Mouse (Mus musculus) gastrocnemius, adult 2 months (tissue): ENCODE measurements around the gene Hhat. TPM values are rescaled to one million over a fixed set of nuclear protein-coding genes. Genes with fewer than 3 reads are reported as not detected.
A peak's percentile ranks its signal among the peaks of the same experiment; 100 is the strongest.

ENCODE experiments used
- DNase-seq: peaks from one replicate; pipeline ENCODE4 v3.0.0; 2022
- H3K27ac ChIP-seq: fragments of 200-600 bp; 2 replicates; pipeline ENCODE4 v1.8.1; 2022; ENCODE audit warnings: mild to moderate bottlenecking
- H3K4me3 ChIP-seq: fragments of 200-600 bp; 2 replicates; pipeline ENCODE4 v1.8.1; 2022; ENCODE audit warnings: mild to moderate bottlenecking, moderate library complexity
- CTCF ChIP-seq: fragments of 200-600 bp; IDR thresholded peaks from 2 replicates; pipeline ENCODE4 v1.8.1; 2022; ENCODE audit warnings: antibody characterized with exemption, mild to moderate bottlenecking, moderate library complexity
- intact Hi-C: fragments of 180-260 bp; cut with DNase I; formaldehyde crosslinking; loops from one replicate; pipeline ENCODE4 v1.15.1; 2025
- total RNA-seq, 2 experiments: library from RNA; stranded (reverse); gene quantifications; 2 replicates each; pipeline ENCODE4 v1.2.3; 2021

The Hhat gene
- total RNA-seq, 2 experiments from 2014 or later: 0.59 to 0.69 TPM

- TF ChIP-seq CTCF: no peak
- DNase-seq: no peak
- Histone ChIP-seq H3K4me3 (no peak overlapping the region), H3K27ac (peak overlapping the region; percentile 52; the same call in 1 of the 2 replicates)
- intact Hi-C loops: no loop called here
Measured at GRCm38 (mm10) chr1:192796201-192797010, 25.4 kb upstream of the Hhat start.

GRCm38 (mm10) chr1:192794957-192795745 is 24.1 kb upstream of the Hhat start:
- Histone ChIP-seq H3K27ac (no peak overlapping the region), H3K4me3 (no peak overlapping the region)
- intact Hi-C loops: no loop called here
- no peak for DNase-seq
- peak; percentile 9; the same call in 1 of the 2 replicates for TF ChIP-seq CTCF

GRCm38 (mm10) chr1:192791897-192792361 is 20.9 kb upstream of the Hhat start:
- peak; percentile 38 for DNase-seq
- intact Hi-C loops: no loop called here

GRCm38 (mm10) chr1:192790442-192790841 is 19.4 kb upstream of the Hhat start:
- Histone ChIP-seq H3K27ac (peak overlapping the region; percentile 80; the same call in 1 of the 2 replicates), H3K4me3 (no peak overlapping the region)
- peak; percentile 31 for DNase-seq
- peak; percentile 55 for TF ChIP-seq CTCF
- intact Hi-C loops: no loop called here

More at GRCm38 (mm10) chr1:192791897-192792361, 20.9 kb upstream of the Hhat start:
- TF ChIP-seq CTCF: no peak
- peak overlapping the region; percentile 49; the same call in 1 of the 2 replicates for H3K27ac ChIP-seq
- H3K4me3 ChIP-seq: no peak overlapping the region

- TF ChIP-seq CTCF: no peak
- Histone ChIP-seq H3K27ac (peak overlapping the region; percentile 80), H3K4me3 (no peak overlapping the region)
- intact Hi-C loops: loop anchor here (5.0 to 10.0 kb wide), 3 partner anchors 67 to 295 kb away; partner anchors contain the start of gene Sertad4
- peak; percentile 79 for DNase-seq
Measured at GRCm38 (mm10) chr1:192789828-192790227, 18.8 kb upstream of the Hhat start.

- 0 out of 2 replicates have a peak overlapping the region, but pooled peaks have one; percentile 7 for H3K4me3 ChIP-seq
- H3K27ac ChIP-seq: peak overlapping the region; percentile 80
- intact Hi-C loops: loop anchor here (5.0 to 10.0 kb wide), 3 partner anchors 68 to 296 kb away; partner anchors contain the start of gene Sertad4
- TF ChIP-seq CTCF: no peak
- peak; percentile 95 for DNase-seq
Measured at GRCm38 (mm10) chr1:192789111-192789522, 18.1 kb upstream of the Hhat start.

- no peak overlapping the region for H3K4me3 ChIP-seq
- peak overlapping the region; percentile 38 for H3K27ac ChIP-seq
- no peak for DNase-seq
- intact Hi-C loops: loop anchor here (5.0 to 10.0 kb wide), 3 partner anchors 71 to 299 kb away; partner anchors contain the start of gene Sertad4
- no peak for TF ChIP-seq CTCF
Measured at GRCm38 (mm10) chr1:192786194-192786593, 15.2 kb upstream of the Hhat start.

DNA sequence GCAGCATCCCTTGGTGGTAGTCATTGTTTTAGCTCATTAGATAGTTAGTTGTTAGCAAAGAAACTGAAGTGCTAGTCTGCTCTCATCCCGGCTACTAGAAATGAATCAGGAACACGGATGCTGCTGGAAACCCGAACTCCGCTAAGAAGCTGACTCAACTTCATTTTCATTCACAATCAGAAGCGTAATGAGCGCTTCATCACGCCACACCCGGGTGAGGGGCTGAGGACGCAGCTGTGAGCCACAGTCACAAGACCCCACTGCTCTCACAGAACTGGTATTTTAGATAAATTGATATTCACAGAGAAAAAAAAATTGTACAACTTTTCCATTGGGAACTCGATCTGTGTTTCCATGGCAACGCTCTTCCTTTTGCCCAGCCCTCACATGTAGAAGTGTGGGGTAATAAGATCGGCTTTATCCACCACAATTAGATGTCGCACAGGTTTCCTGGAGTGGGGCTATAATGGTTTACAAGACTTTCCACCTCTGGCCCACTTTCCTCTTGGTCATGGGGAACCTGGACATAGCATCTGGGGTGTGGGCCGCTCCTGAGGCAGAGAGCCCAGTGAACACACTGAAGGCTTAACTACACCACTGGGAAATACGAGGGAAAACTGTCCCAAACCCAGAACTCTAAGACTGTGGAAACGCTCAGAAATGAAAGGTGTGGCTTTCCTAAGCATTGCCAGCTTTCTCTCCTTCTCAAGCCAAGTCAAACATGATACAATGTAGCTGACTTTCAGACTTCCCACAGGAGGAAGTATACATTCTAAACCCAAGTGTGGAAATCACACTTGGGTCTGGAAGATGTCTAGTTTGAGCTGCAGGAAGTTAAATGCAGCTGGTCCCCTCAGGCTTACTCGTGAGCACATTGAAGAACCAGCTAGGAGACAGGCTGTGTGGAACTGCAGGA is 14.3 kb upstream of the Hhat start:
- no peak for TF ChIP-seq CTCF
- Histone ChIP-seq H3K27ac (peak overlapping the region; percentile 38), H3K4me3 (no peak overlapping the region)
- DNase-seq: peak; percentile 35
- intact Hi-C loops: loop anchor here (2.0 to 10.0 kb wide), 4 partner anchors 72 to 299 kb away; partner anchors contain the start of gene Sertad4

DNA sequence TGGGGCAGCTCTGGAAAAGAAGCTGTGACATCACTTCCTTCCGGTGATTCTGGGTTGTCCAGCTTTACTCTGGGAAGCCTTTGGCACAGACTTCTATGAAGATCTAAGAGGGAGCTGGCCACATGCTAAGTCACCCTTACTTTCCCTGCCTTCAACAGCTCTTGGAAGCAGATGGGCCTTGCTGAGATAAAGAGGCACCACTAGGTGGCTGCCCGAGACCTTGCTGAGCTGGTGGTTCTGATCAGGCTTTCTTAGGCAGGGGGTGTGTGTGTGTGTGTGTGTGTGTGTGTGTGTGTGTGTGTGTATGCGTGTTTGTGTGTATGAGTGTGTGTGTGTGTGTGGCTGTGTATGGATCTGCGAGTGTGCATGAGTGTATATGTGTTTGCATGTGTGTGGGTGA is 13.4 kb upstream of the Hhat start:
- TF ChIP-seq CTCF: peak; percentile 65
- DNase-seq: peak; percentile 69
- Histone ChIP-seq H3K27ac (no peak overlapping the region), H3K4me3 (no peak overlapping the region)
- intact Hi-C loops: loop anchor here (2.0 to 10.0 kb wide), 4 partner anchors 57 to 300 kb away; no protein-coding TSS in a partner anchor

DNA sequence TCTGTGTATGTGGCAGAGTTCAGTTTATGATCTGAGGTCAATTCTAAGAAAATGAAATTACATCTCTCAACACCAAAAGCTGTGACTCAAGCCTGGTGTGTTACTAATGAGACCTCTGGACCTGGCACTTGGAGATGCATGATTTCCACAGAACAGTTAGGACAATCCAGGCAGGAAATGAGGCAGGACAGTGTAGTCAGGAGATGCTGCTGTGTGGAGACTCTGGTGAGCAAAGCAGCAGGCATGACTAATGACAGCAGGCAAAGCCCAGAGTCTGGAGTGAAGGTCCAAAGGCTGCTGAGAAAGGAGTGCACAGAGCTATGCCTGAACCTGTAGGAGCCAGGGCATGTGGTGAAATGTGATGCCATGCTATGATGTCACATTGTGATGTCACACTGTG is 10.2 kb upstream of the Hhat start:
- TF ChIP-seq CTCF: no peak
- Histone ChIP-seq H3K4me3 (no peak overlapping the region), H3K27ac (no peak overlapping the region)
- intact Hi-C loops: loop anchor here (5.0 to 10.0 kb wide), 3 partner anchors 54 to 304 kb away; no protein-coding TSS in a partner anchor
- DNase-seq: no peak

- Histone ChIP-seq H3K27ac (peak overlapping the region; percentile 40; the same call in 1 of the 2 replicates), H3K4me3 (no peak overlapping the region)
- no peak for DNase-seq
- no peak for TF ChIP-seq CTCF
- intact Hi-C loops: no loop called here
Measured at GRCm38 (mm10) chr1:192778869-192779514, 8.0 kb upstream of the Hhat start.
